In genomic region chr2:180702701-180703149, GRCm38 (mm10) we compare ENCODE assay signal across 7 mouse cellular contexts. TPM values are rescaled to one million over a fixed set of nuclear protein-coding genes. Genes with fewer than 3 reads are reported as not detected.
A peak's percentile ranks its signal among the peaks of the same experiment; 100 is the strongest.
DNase-seq lines count a peak whose midpoint lies in the region; ATAC-seq and TF ChIP-seq lines count a peak whose summit lies in the region.

No protein-coding gene starts in this region.

- ATAC-seq in lung, postnatal 0 days: no peak
- ATAC-seq in embryonic facial prominence, embryonic 12.5 days (ENCODE audit: insufficient number of reproducible peaks, insufficient read depth, low FRiP score, low TSS enrichment): no peak
- ATAC-seq in intestine, embryonic 16.5 days: no peak

- peak overlapping the region; percentile 98 for H3K27ac ChIP-seq in lung, postnatal 0 days (ENCODE audit: low read length)
- peak overlapping the region; percentile 95 for H3K27ac ChIP-seq in embryonic facial prominence, embryonic 12.5 days
- peak overlapping the region; percentile 96 for H3K27ac ChIP-seq in intestine, embryonic 16.5 days (ENCODE audit: low read length)
- peak overlapping the region; percentile 95 for H3K27ac ChIP-seq in small intestine, adult 2 months (ENCODE audit: insufficient read depth, low read depth, low read length)

- peak overlapping the region; percentile 99; the same call in 1 of the 2 replicates for H3K9ac ChIP-seq in lung, postnatal 0 days (replicated peaks; ENCODE audit: low read depth)
- H3K9ac ChIP-seq in embryonic facial prominence, embryonic 12.5 days: peak overlapping the region; percentile 96
- peak overlapping the region; percentile 81 for H3K9ac ChIP-seq in intestine, embryonic 16.5 days (ENCODE audit: low read depth, low read length)

- H3K27me3 ChIP-seq in lung, postnatal 0 days (replicated peaks; ENCODE audit: insufficient read depth, low read length): no peaks in the 10 kb centered on the region
- no peaks in the 10 kb centered on the region for H3K27me3 ChIP-seq in embryonic facial prominence, embryonic 12.5 days
- no peaks in the 10 kb centered on the region for H3K27me3 ChIP-seq in intestine, embryonic 16.5 days (replicated peaks; ENCODE audit: control insufficient read depth, insufficient read depth, low read length)
- no peaks in the 10 kb centered on the region for H3K27me3 ChIP-seq in small intestine, adult 2 months (ENCODE audit: control insufficient read depth, insufficient read depth, low read length)

- H3K36me3 ChIP-seq in lung, postnatal 0 days (ENCODE audit: insufficient read depth, low read length): no peaks in the 10 kb centered on the region
- no peaks in the 10 kb centered on the region for H3K36me3 ChIP-seq in embryonic facial prominence, embryonic 12.5 days
- H3K36me3 ChIP-seq in intestine, embryonic 16.5 days (ENCODE audit: control insufficient read depth, insufficient read depth, low read length): no peaks in the 10 kb centered on the region
- H3K36me3 ChIP-seq in small intestine, adult 2 months (ENCODE audit: control insufficient read depth, insufficient read depth, low read length): no peaks in the 10 kb centered on the region

- H3K9me3 ChIP-seq in lung, postnatal 0 days (ENCODE audit: low read length): no peaks in the 10 kb centered on the region
- no peaks in the 10 kb centered on the region for H3K9me3 ChIP-seq in embryonic facial prominence, embryonic 12.5 days
- no peaks in the 10 kb centered on the region for H3K9me3 ChIP-seq in intestine, embryonic 16.5 days (ENCODE audit: control insufficient read depth, low read length)

- TF ChIP-seq CTCF in lung, postnatal 0 days (IDR thresholded peaks at IDR 0.05): peak; percentile 42
- peak; percentile 21; the same call in 1 of the 2 replicates for TF ChIP-seq CTCF in small intestine, adult 2 months (IDR thresholded peaks at IDR 0.05; ENCODE audit: extremely low read depth, insufficient read length, insufficient replicate concordance, low read depth, low read length)

- H3K4me2 ChIP-seq in lung, postnatal 0 days (replicated peaks; ENCODE audit: low read depth, low read length): peak overlapping the region; percentile 75
- peak overlapping the region; percentile 94 for H3K4me2 ChIP-seq in embryonic facial prominence, embryonic 12.5 days (replicated peaks)
- H3K4me2 ChIP-seq in intestine, embryonic 16.5 days (ENCODE audit: low read depth, low read length): peak overlapping the region; percentile 88

- H3K4me3 ChIP-seq in lung, postnatal 0 days (ENCODE audit: low read depth, low read length): peak overlapping the region; percentile 92
- peak overlapping the region; percentile 89 for H3K4me3 ChIP-seq in embryonic facial prominence, embryonic 12.5 days
- peak overlapping the region; percentile 69 for H3K4me3 ChIP-seq in intestine, embryonic 16.5 days (ENCODE audit: low read length)
- H3K4me3 ChIP-seq in small intestine, adult 2 months (ENCODE audit: low read depth, low read length): peak overlapping the region; percentile 97; the same call in 1 of the 2 replicates

- 22% methylated on average over 4 of the region's 4 CpGs for WGBS in lung, postnatal 0 days
- WGBS in embryonic facial prominence, embryonic 12.5 days: 21% methylated on average over 4 of the region's 4 CpGs
- 19% methylated on average over 4 of the region's 4 CpGs for WGBS in intestine, embryonic 16.5 days
- 19% methylated on average over 4 of the region's 4 CpGs for WGBS in small intestine, adult 2 months

- peak; percentile 52 for DNase-seq in lung, postnatal 0 days (ENCODE audit: low spot score)
- no peak for DNase-seq in lung, postnatal 14 days
- no peak for DNase-seq in cerebellum, postnatal 36 days
- no peak for DNase-seq in kidney, postnatal 25 days

- TF ChIP-seq POLR2A in small intestine, adult 2 months (IDR thresholded peaks at IDR 0.05; ENCODE audit: low read depth, low read length): no peak

- TF ChIP-seq EP300 in lung, postnatal 0 days (IDR thresholded peaks at IDR 0.05): no peak

- H3K4me1 ChIP-seq in lung, postnatal 0 days (ENCODE audit: insufficient read depth, low read depth, low read length): peaks cover 14% of the 10 kb centered on the region
- peaks cover 25% of the 10 kb centered on the region for H3K4me1 ChIP-seq in embryonic facial prominence, embryonic 12.5 days
- H3K4me1 ChIP-seq in intestine, embryonic 16.5 days (ENCODE audit: control insufficient read depth, insufficient read depth, low read length): peaks cover 46% of the 10 kb centered on the region
- peaks cover 24% of the 10 kb centered on the region for H3K4me1 ChIP-seq in small intestine, adult 2 months (ENCODE audit: control insufficient read depth, insufficient read depth, insufficient read length, low read length)

RNA-seq across cellular contexts. Expression of gene Dido1, which starts 7.1 kb away (rescaled TPM):
- polyA plus RNA-seq in lung, postnatal 0 days (2015; fragmentation: Nextera tagmentation; extraction: Ambion mirVana): 14.9 and 16.3 TPM in 2 replicates
- 35.3 and 36.8 TPM in 2 replicates for polyA plus RNA-seq in embryonic facial prominence, embryonic 12.5 days (2016; fragmentation: Nextera tagmentation; extraction: Ambion mirVana)
- polyA plus RNA-seq in intestine, embryonic 16.5 days (2015; fragmentation: Nextera tagmentation; extraction: Ambion mirVana): 16.6 and 17.0 TPM in 2 replicates
- polyA plus RNA-seq in small intestine, adult 2 months (2012; rRNA removed): 4.5 and 7.3 TPM in 2 replicates

RNA-seq across cellular contexts. Expression of gene Gid8, which starts 7.2 kb away (rescaled TPM):
- 38.7 and 38.8 TPM in 2 replicates for polyA plus RNA-seq in lung, postnatal 0 days (2015; fragmentation: Nextera tagmentation; extraction: Ambion mirVana)
- 62.6 and 63.6 TPM in 2 replicates for polyA plus RNA-seq in embryonic facial prominence, embryonic 12.5 days (2016; fragmentation: Nextera tagmentation; extraction: Ambion mirVana)
- polyA plus RNA-seq in intestine, embryonic 16.5 days (2015; fragmentation: Nextera tagmentation; extraction: Ambion mirVana): 51.1 and 54.4 TPM in 2 replicates
- polyA plus RNA-seq in small intestine, adult 2 months (2012; rRNA removed): 9.2 and 20.3 TPM in 2 replicates

RNA-seq across cellular contexts. Expression of gene Slc17a9, which starts 22.3 kb away (rescaled TPM):
- polyA plus RNA-seq in lung, postnatal 0 days (2015; fragmentation: Nextera tagmentation; extraction: Ambion mirVana): 1.4 and 1.7 TPM in 2 replicates
- polyA plus RNA-seq in embryonic facial prominence, embryonic 12.5 days (2016; fragmentation: Nextera tagmentation; extraction: Ambion mirVana): 0.36 and 0.56 TPM in 2 replicates
- polyA plus RNA-seq in intestine, embryonic 16.5 days (2015; fragmentation: Nextera tagmentation; extraction: Ambion mirVana): 5.4 and 6.3 TPM in 2 replicates
- 13.4 and 15.8 TPM in 2 replicates for polyA plus RNA-seq in small intestine, adult 2 months (2012; rRNA removed)
